Mouse (Mus musculus): Measurements from ENCODE around the gene Wwtr1. TPM values are rescaled to one million over a fixed set of nuclear protein-coding genes. Genes with fewer than 3 reads are reported as not detected.

Gene Wwtr1
- polyA plus RNA-seq, 1 experiment, result not detected

- 0 out of 2 replicates have a peak, but pooled peaks cover 3% of the 10 kb centered on the region for H3K4me1 ChIP-seq (ENCODE audit: control insufficient read depth, insufficient read depth, low read length)
- WGBS, result 87% methylated on average over 9 of the region's 9 CpGs
- no peak overlapping the region for H3K4me3 ChIP-seq (ENCODE audit: insufficient read depth, low read depth, low read length)
- H3K27ac ChIP-seq (ENCODE audit: insufficient read depth, low read depth, low read length), result no peak overlapping the region
- no peak for TF ChIP-seq CTCF (IDR thresholded peaks at IDR 0.05; ENCODE audit: insufficient read depth, low read depth, low read length)
- no peak for TF ChIP-seq POLR2A (IDR thresholded peaks at IDR 0.05; ENCODE audit: insufficient read depth, low read depth, low read length)
Measured at GRCm38 (mm10) chr3:57532991-57533725, 42.6 kb downstream of the Wwtr1 start.

DNA sequence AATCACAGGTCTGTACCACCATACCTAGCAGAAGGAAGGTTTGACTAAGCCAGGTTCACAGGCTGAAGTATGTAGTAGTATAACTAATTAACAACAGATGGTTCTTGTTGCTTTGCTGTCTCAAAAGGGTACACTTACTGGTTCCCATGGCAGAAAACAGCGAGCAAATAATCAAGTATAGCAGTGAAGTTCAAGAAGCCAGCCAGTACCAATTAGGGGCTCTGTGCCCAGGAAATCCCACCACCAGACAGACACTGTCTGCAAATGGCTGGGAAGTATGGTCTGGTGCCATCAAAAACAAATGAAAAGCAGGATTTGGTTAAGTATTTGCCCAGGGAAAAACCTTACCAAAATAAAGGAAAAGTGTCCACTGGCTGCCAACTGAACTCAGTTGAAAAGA lies 44.9 kb downstream of the Wwtr1 start:
- H3K4me1 ChIP-seq (ENCODE audit: control insufficient read depth, insufficient read depth, low read length), result 0 out of 2 replicates have a peak, but pooled peaks cover 2% of the 10 kb centered on the region
- 39% methylated on average over 1 of the region's 1 CpGs for WGBS
- no peak overlapping the region for H3K27ac ChIP-seq (ENCODE audit: insufficient read depth, low read depth, low read length)
- no peak for TF ChIP-seq POLR2A (IDR thresholded peaks at IDR 0.05; ENCODE audit: insufficient read depth, low read depth, low read length)
- no peak for TF ChIP-seq CTCF (IDR thresholded peaks at IDR 0.05; ENCODE audit: insufficient read depth, low read depth, low read length)
- no peak overlapping the region for H3K4me3 ChIP-seq (ENCODE audit: insufficient read depth, low read depth, low read length)

DNA sequence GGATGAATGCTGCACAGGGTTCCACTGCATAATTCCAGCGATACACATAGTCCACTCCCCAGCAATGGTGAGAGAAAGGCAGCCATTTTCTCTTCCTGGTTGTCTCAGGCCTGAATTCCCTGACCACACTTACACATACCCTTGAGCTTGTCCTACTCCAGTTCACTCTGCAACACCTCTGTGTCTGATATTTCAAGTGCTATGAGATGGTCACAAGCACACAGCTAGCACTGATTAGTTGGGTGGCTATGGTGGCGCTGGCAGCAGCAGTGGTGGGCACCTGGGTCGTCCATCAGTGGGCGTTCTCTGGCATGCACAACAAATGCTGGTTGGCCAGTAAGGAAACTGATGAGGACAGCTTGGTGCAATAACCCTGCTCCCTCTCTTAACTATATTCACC lies 45.5 kb downstream of the Wwtr1 start:
- TF ChIP-seq CTCF (IDR thresholded peaks at IDR 0.05; ENCODE audit: insufficient read depth, low read depth, low read length) (no peak), POLR2A (IDR thresholded peaks at IDR 0.05; ENCODE audit: insufficient read depth, low read depth, low read length) (no peak)
- WGBS, result 88% methylated on average over 4 of the region's 4 CpGs
- H3K4me1 ChIP-seq (ENCODE audit: control insufficient read depth, insufficient read depth, low read length), result no peaks in the 10 kb centered on the region

GRCm38 (mm10) chr3:57527154-57527553 lies 48.6 kb downstream of the Wwtr1 start:
- H3K4me1 ChIP-seq (ENCODE audit: control insufficient read depth, insufficient read depth, low read length), result no peaks in the 10 kb centered on the region
- TF ChIP-seq POLR2A (IDR thresholded peaks at IDR 0.05; ENCODE audit: insufficient read depth, low read depth, low read length), result no peak
- TF ChIP-seq CTCF (IDR thresholded peaks at IDR 0.05; ENCODE audit: insufficient read depth, low read depth, low read length), result no peak
- no peak overlapping the region for H3K27ac ChIP-seq (ENCODE audit: insufficient read depth, low read depth, low read length)
- H3K4me3 ChIP-seq (ENCODE audit: insufficient read depth, low read depth, low read length), result no peak overlapping the region

More for the DNA sequence above, 45.5 kb downstream of the Wwtr1 start:
- H3K4me3 ChIP-seq (ENCODE audit: insufficient read depth, low read depth, low read length), result no peak overlapping the region
- no peak overlapping the region for H3K27ac ChIP-seq (ENCODE audit: insufficient read depth, low read depth, low read length)

DNA sequence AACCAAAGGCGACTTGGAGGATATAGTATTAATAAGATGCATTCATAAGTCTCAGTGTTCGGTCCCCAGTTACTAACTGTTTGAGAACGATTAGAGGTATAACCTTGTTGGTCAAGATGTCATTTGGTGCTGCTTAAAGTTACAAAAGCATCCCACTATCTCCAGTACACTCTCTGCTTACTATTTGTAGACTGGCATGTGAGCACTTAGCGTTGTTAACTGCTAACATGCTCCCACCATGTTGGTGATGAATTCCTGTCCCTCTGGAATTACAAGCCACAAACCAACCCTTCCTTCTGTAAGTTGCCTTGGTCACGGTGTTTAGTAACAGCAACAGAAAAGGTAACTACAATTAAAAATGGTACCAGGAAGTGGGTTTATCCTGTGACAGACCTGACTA lies 52.6 kb downstream of the Wwtr1 start:
- H3K4me3 ChIP-seq (ENCODE audit: insufficient read depth, low read depth, low read length), result no peak overlapping the region
- WGBS, result 95% methylated on average over 5 of the region's 5 CpGs
- TF ChIP-seq POLR2A (IDR thresholded peaks at IDR 0.05; ENCODE audit: insufficient read depth, low read depth, low read length) (no peak), CTCF (IDR thresholded peaks at IDR 0.05; ENCODE audit: insufficient read depth, low read depth, low read length) (no peak)
- no peak overlapping the region for H3K27ac ChIP-seq (ENCODE audit: insufficient read depth, low read depth, low read length)
- no peaks in the 10 kb centered on the region for H3K4me1 ChIP-seq (ENCODE audit: control insufficient read depth, insufficient read depth, low read length)

DNA sequence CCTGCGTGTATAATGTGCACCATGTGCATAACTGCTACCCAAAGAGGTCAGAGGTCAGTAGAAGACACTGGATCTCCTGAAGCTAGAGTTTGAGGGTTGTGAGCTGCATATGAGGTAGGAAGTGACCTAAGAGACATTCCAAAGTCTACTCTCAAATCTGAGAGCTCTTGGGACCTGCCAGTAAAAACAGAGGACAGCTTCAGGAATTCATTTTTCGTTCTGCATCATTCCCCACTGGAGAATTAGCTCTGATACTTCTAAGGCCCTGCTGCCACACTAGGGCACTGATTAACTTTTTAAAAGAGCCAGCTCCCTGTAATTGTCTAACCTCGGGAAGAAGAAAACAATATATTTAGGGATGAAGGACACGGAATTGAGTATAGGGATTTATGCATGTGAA lies 53.8 kb downstream of the Wwtr1 start:
- WGBS, result 84% methylated on average over 4 of the region's 4 CpGs
- TF ChIP-seq CTCF (IDR thresholded peaks at IDR 0.05; ENCODE audit: insufficient read depth, low read depth, low read length), result no peak
- TF ChIP-seq POLR2A (IDR thresholded peaks at IDR 0.05; ENCODE audit: insufficient read depth, low read depth, low read length), result no peak
- Histone ChIP-seq H3K4me3 (ENCODE audit: insufficient read depth, low read depth, low read length) (no peak overlapping the region), H3K27ac (ENCODE audit: insufficient read depth, low read depth, low read length) (no peak overlapping the region), H3K4me1 (ENCODE audit: control insufficient read depth, insufficient read depth, low read length) (no peaks in the 10 kb centered on the region)

DNA sequence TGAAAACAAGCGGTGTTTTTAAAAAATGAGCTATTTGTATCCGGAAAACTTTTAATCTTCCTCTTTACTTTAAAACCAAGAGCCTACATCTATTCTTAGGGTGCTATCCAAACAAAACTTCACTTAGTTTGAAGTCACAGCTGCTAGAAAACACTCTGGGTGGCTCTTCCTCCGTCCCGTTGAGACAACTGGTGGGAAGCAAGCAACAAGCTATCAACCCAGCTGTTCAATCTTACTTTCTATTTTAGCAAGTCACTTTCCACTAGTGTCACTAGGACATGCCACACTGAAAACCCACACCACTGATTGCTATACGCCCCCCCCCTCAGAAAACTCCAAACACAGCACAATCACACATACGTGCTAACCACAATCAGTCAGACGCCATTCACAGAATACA lies 55.7 kb downstream of the Wwtr1 start:
- TF ChIP-seq CTCF (IDR thresholded peaks at IDR 0.05; ENCODE audit: insufficient read depth, low read depth, low read length), result no peak
- TF ChIP-seq POLR2A (IDR thresholded peaks at IDR 0.05; ENCODE audit: insufficient read depth, low read depth, low read length), result no peak
- Histone ChIP-seq H3K27ac (ENCODE audit: insufficient read depth, low read depth, low read length) (no peak overlapping the region), H3K4me3 (ENCODE audit: insufficient read depth, low read depth, low read length) (no peak overlapping the region), H3K4me1 (ENCODE audit: control insufficient read depth, insufficient read depth, low read length) (no peaks in the 10 kb centered on the region)
- WGBS, result 82% methylated on average over 7 of the region's 7 CpGs

- peaks cover 3% of the 10 kb centered on the region; the same call in 1 of the 2 replicates for H3K4me1 ChIP-seq (ENCODE audit: control insufficient read depth, insufficient read depth, low read length)
- no peak overlapping the region for H3K4me3 ChIP-seq (ENCODE audit: insufficient read depth, low read depth, low read length)
- no peak overlapping the region for H3K27ac ChIP-seq (ENCODE audit: insufficient read depth, low read depth, low read length)
- no peak for TF ChIP-seq POLR2A (IDR thresholded peaks at IDR 0.05; ENCODE audit: insufficient read depth, low read depth, low read length)
- TF ChIP-seq CTCF (IDR thresholded peaks at IDR 0.05; ENCODE audit: insufficient read depth, low read depth, low read length), result no peak
- 87% methylated on average over 4 of the region's 4 CpGs for WGBS
Measured at GRCm38 (mm10) chr3:57516146-57516545, 59.6 kb downstream of the Wwtr1 start.

GRCm38 (mm10) chr3:57515044-57515443 lies 60.7 kb downstream of the Wwtr1 start:
- peaks cover 3% of the 10 kb centered on the region; the same call in 1 of the 2 replicates for H3K4me1 ChIP-seq (ENCODE audit: control insufficient read depth, insufficient read depth, low read length)
- WGBS, result 98% methylated on average over 7 of the region's 7 CpGs

More at GRCm38 (mm10) chr3:57515044-57515443, 60.7 kb downstream of the Wwtr1 start:
- no peak overlapping the region for H3K27ac ChIP-seq (ENCODE audit: insufficient read depth, low read depth, low read length)
- no peak overlapping the region for H3K4me3 ChIP-seq (ENCODE audit: insufficient read depth, low read depth, low read length)
- TF ChIP-seq CTCF (IDR thresholded peaks at IDR 0.05; ENCODE audit: insufficient read depth, low read depth, low read length), result no peak
- no peak for TF ChIP-seq POLR2A (IDR thresholded peaks at IDR 0.05; ENCODE audit: insufficient read depth, low read depth, low read length)
